Mouse (Mus musculus) limb, embryonic 15.5 days (tissue): Measurements from ENCODE around the gene Prom2. TPM values are rescaled to one million over a fixed set of nuclear protein-coding genes. Genes with fewer than 3 reads are reported as not detected.

ENCODE experiments used
- ATAC-seq: fragments of 200-750 bp; cut with Nextera tagmentation; 2 replicates; pipeline ENCODE4 v1.8.0; 2017; ENCODE audit warnings: low read depth, moderate TSS enrichment; ENCODE audit not compliant: insufficient number of reproducible peaks, low FRiP score, low TSS enrichment
- H3K27ac ChIP-seq: fragments of 300-500 bp; sonication (generic); 2 replicates; pipeline ENCODE4 v1.5.1; 2015; ENCODE audit warnings: moderate library complexity, mild to moderate bottlenecking, inconsistent platforms
- H3K27me3 ChIP-seq: fragments of 300-500 bp; sonication (generic); 2 replicates; pipeline ENCODE4 v1.6.1; 2015; ENCODE audit warnings: inconsistent platforms
- H3K36me3 ChIP-seq: fragments of 300-500 bp; sonication (generic); 2 replicates; pipeline ENCODE4 v1.6.1; 2015; ENCODE audit warnings: inconsistent platforms
- H3K4me1 ChIP-seq: fragments of 300-500 bp; sonication (generic); 2 replicates; pipeline ENCODE4 v1.6.1; 2015; ENCODE audit warnings: inconsistent platforms
- H3K4me2 ChIP-seq: fragments of 300-500 bp; sonication (generic); 2 replicates; pipeline ENCODE4 v1.6.1; 2015; ENCODE audit warnings: mild to moderate bottlenecking, inconsistent platforms
- H3K4me3 ChIP-seq: fragments of 300-500 bp; sonication (generic); 2 replicates; pipeline ENCODE4 v1.5.1; 2015; ENCODE audit warnings: mild to moderate bottlenecking, inconsistent platforms
- H3K9ac ChIP-seq: fragments of 300-500 bp; sonication (generic); 2 replicates; pipeline ENCODE4 v1.6.1; 2015; ENCODE audit warnings: inconsistent platforms
- H3K9me3 ChIP-seq: fragments of 300-500 bp; sonication (generic); 2 replicates; pipeline ENCODE4 v1.6.1; 2016; ENCODE audit warnings: inconsistent platforms
- WGBS: fragments of 180-500 bp; shearing (Covaris S2); methylation state at CpG from one replicate; pipeline ENCODE4 v1.1.7; 2015; 5-methylcytosine and 5-hydroxymethylcytosine counted together
- polyA plus RNA-seq: library from polyadenylated mRNA; unstranded; fragments of >200 nt; fragmentation: Nextera tagmentation; extraction: Ambion mirVana; gene quantifications from 2 replicates; pipeline ENCODE4 v1.2.1, GENCODE M21; 2015

Prom2 gene
- polyA plus RNA-seq, 1 experiment from 2014 or later: 13.2 TPM

DNA sequence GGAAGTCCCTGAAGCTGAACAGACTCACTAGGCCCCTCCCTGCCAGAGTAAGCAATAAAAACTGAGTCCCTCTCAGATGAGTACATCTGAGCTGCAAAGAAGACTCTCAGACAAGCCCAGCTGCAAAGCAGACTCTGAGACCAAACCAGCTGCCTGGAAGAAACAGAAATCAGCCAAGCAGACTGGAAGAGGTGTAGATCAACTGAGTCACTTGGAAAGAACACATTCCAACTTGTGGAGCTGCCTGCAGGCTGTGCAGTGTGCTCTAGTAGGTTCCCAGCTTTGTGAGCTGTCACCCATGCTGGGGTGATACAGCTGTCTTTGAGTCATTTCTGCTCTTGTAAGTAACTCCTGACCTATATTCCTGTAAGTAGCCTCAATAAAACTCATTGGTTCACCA is 8.4 kb upstream of the Prom2 start:
- Histone ChIP-seq H3K4me3 (no peak overlapping the region), H3K27me3 (no peaks in the 10 kb centered on the region; the same call in 1 of the 2 replicates), H3K9ac (no peak overlapping the region), H3K4me1 (no peaks in the 10 kb centered on the region), H3K4me2 (no peak overlapping the region), H3K9me3 (no peaks in the 10 kb centered on the region), H3K36me3 (no peaks in the 10 kb centered on the region), H3K27ac (no peak overlapping the region)
- ATAC-seq: no peak

DNA sequence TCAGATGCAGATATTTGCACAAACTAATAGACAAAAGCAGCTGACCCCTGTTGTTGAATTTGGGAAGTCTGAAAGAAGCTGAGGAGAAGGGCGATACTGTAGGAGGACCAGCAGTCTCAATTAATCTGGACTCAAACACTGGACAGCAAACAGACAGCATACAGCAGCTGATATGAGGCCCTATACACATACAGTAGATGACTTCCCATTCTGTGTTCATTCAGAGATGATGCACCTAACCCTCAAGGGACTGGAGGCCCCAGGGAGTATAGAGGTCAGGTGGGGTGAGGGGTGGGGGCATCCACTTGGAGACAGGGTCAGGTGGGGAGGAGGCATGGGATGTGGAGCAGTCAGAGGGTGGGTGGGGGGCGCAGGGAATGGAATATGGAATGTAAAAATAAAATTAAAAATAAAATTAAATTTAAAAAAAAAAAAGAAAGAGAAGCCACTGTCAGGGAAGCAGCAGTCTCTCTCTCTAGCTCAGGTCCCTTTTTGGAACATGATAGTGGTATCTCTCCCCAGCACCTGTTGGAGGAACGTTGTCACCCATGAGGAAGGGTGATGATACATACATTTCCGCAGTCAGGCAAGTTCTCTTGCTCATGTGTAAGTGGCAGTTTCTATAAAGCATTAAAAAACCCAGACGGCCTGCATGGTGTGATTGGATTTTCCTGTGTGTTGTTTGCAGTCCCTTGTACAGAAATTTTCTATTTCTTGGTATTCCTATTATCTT is 7.2 kb upstream of the Prom2 start:
- Histone ChIP-seq H3K27ac (no peak overlapping the region), H3K36me3 (no peaks in the 10 kb centered on the region), H3K4me2 (no peak overlapping the region), H3K9ac (no peak overlapping the region), H3K9me3 (no peaks in the 10 kb centered on the region), H3K27me3 (no peaks in the 10 kb centered on the region; the same call in 1 of the 2 replicates), H3K4me3 (no peak overlapping the region), H3K4me1 (no peaks in the 10 kb centered on the region)
- WGBS: 71% methylated on average over 5 of the region's 5 CpGs
- no peak for ATAC-seq

DNA sequence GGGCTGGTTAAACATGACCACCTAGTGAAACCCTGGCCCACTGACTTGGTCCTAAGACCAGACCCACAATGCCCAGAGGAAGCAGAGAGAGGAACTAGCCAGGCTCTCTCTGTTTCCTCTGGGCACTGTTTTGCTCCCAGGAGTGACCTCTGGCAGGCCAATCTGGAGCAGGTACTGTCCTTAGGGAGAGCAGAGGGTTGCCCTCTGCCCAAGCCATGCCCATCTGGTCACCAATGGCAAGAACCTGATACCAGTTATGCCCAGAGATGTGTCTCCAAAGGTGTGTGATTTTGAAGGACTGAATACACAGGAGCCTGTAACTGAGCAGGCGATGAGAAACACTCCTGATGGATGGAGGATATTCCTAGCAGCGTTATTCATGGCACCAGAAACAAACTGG is 430 bp upstream of the Prom2 start:
- Histone ChIP-seq H3K27ac (no peak overlapping the region), H3K4me1 (peaks cover 7% of the 10 kb centered on the region; the same call in 1 of the 2 replicates), H3K9me3 (no peaks in the 10 kb centered on the region), H3K4me2 (no peak overlapping the region), H3K9ac (no peak overlapping the region), H3K4me3 (no peak overlapping the region), H3K36me3 (no peaks in the 10 kb centered on the region), H3K27me3 (peaks cover 61% of the 10 kb centered on the region)
- whole genome bisulfite sequencing: 80% methylated on average over 2 of the region's 2 CpGs
- no peak for ATAC-seq

DNA sequence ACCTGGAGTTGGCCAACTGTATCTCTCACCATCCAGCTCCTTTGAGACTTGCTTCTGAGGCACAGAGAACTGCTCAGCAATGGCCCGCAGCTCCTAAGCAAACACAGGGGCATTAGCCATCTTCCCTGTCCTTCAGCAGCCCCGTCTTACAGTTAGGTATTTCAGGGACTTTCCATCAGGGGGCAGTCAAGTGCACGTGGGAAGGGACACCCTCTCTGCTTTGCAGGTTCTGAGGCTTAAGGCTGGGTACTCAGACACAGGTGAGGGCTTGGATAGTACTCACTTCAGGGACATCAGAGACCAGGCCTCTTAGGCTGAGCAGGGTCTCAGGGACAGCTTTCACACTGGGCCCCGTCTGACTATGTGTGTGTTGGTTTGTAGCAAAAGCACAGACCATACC is 1.8 kb downstream of the Prom2 start:
- ATAC-seq: no peak
- Histone ChIP-seq H3K9ac (no peak overlapping the region), H3K36me3 (no peaks in the 10 kb centered on the region), H3K27me3 (peaks cover 61% of the 10 kb centered on the region), H3K4me3 (no peak overlapping the region), H3K4me1 (peaks cover 7% of the 10 kb centered on the region; the same call in 1 of the 2 replicates), H3K4me2 (no peak overlapping the region), H3K9me3 (no peaks in the 10 kb centered on the region), H3K27ac (no peak overlapping the region)
- WGBS: 28% methylated on average over 4 of the region's 4 CpGs

DNA sequence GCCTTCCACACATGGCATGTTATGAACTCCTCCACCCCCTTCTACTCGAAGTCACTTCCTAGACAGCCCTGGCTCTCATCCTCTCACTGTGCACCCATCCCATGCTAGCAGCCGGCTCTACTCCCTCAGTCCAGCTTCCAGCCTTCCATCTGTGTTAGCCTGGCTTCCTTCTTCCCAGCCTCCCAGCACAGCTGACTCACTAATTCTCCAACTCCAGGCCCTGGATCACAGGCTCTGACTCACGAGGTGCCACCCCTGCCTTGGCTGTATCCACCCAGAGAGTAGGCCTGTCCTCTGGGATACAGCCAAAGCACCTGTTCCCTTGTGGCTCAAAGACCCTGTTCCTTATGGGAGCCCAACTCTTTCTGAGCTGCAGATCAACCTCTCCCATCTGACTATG is 3.7 kb downstream of the Prom2 start:
- H3K9ac ChIP-seq: no peak overlapping the region
- ATAC-seq: no peak
- H3K27ac ChIP-seq: no peak overlapping the region
- H3K4me3 ChIP-seq: no peak overlapping the region
- H3K36me3 ChIP-seq: no peaks in the 10 kb centered on the region
- H3K27me3 ChIP-seq: peaks cover 52% of the 10 kb centered on the region
- no peak overlapping the region for H3K4me2 ChIP-seq
- H3K9me3 ChIP-seq: no peaks in the 10 kb centered on the region
- WGBS: 67% methylated on average over 3 of the region's 3 CpGs
- peaks cover 7% of the 10 kb centered on the region; the same call in 1 of the 2 replicates for H3K4me1 ChIP-seq

GRCm38 (mm10) chr2:127535363-127535762 is 5.9 kb downstream of the Prom2 start:
- Histone ChIP-seq H3K4me1 (no peaks in the 10 kb centered on the region), H3K27ac (no peak overlapping the region), H3K9ac (no peak overlapping the region), H3K27me3 (peaks cover 30% of the 10 kb centered on the region), H3K4me2 (no peak overlapping the region), H3K4me3 (no peak overlapping the region), H3K36me3 (no peaks in the 10 kb centered on the region), H3K9me3 (no peaks in the 10 kb centered on the region)
- 73% methylated on average over 9 of the region's 9 CpGs for WGBS
- no peak for ATAC-seq

DNA sequence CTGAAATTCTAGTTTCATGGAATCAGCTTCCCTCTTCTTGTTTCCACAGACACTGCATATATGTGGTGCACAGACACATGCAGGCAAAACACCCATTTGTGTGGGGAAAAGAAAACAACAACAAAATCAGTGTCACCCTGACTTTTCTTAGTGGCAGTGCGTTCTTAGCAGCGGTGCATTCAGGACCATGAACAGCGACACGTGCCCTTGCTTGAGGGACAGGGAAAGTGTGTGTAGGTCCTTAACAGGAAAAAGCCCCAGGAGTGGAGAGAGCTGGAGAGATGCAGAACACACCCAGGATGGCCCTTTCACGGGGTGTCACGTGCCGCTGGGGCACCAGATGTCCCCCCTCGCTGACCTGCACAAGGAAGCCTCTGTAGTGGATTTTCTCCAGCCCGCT is 8.9 kb downstream of the Prom2 start:
- no peak for ATAC-seq
- 9% methylated on average over 9 of the region's 9 CpGs for WGBS
- H3K27me3 ChIP-seq: peaks cover 3% of the 10 kb centered on the region; the same call in 1 of the 2 replicates
- no peaks in the 10 kb centered on the region for H3K36me3 ChIP-seq
- no peak overlapping the region for H3K4me3 ChIP-seq
- no peaks in the 10 kb centered on the region for H3K4me1 ChIP-seq
- no peak overlapping the region for H3K27ac ChIP-seq
- H3K9me3 ChIP-seq: no peaks in the 10 kb centered on the region
- H3K9ac ChIP-seq: no peak overlapping the region
- H3K4me2 ChIP-seq: no peak overlapping the region

- Histone ChIP-seq H3K27ac (no peak overlapping the region), H3K4me3 (no peak overlapping the region), H3K4me1 (no peaks in the 10 kb centered on the region), H3K27me3 (no peaks in the 10 kb centered on the region; the same call in 1 of the 2 replicates), H3K9ac (no peak overlapping the region), H3K36me3 (no peaks in the 10 kb centered on the region), H3K4me2 (no peak overlapping the region), H3K9me3 (no peaks in the 10 kb centered on the region)
- ATAC-seq: no peak
- 85% methylated on average over 2 of the region's 2 CpGs for WGBS
Measured at GRCm38 (mm10) chr2:127531592-127531991, 9.7 kb downstream of the Prom2 start.

DNA sequence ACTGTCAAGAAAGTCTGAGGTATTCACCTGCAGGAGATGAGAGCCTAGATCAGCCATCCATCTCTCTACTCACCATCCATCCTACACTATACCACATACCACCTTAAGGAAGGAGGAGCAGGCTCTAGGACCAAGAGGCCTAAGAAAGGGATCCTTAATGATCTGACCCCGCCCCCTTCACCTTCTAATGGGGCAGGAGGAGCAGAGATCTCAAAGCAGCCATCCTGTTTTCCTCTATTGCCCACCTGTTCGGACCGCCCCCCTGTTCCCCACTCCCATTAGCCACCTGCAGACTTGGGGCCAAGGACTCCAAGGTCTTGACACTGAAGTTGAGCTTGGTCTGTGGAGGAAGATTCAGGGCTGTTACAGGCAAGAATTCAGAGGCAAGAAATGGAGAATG is 10.8 kb downstream of the Prom2 start:
- Histone ChIP-seq H3K4me1 (no peaks in the 10 kb centered on the region), H3K4me3 (no peak overlapping the region), H3K4me2 (no peak overlapping the region), H3K27me3 (no peaks in the 10 kb centered on the region; the same call in 1 of the 2 replicates), H3K27ac (no peak overlapping the region), H3K36me3 (no peaks in the 10 kb centered on the region), H3K9me3 (no peaks in the 10 kb centered on the region), H3K9ac (no peak overlapping the region)
- no peak for ATAC-seq
- 69% methylated on average over 3 of the region's 3 CpGs for WGBS

DNA sequence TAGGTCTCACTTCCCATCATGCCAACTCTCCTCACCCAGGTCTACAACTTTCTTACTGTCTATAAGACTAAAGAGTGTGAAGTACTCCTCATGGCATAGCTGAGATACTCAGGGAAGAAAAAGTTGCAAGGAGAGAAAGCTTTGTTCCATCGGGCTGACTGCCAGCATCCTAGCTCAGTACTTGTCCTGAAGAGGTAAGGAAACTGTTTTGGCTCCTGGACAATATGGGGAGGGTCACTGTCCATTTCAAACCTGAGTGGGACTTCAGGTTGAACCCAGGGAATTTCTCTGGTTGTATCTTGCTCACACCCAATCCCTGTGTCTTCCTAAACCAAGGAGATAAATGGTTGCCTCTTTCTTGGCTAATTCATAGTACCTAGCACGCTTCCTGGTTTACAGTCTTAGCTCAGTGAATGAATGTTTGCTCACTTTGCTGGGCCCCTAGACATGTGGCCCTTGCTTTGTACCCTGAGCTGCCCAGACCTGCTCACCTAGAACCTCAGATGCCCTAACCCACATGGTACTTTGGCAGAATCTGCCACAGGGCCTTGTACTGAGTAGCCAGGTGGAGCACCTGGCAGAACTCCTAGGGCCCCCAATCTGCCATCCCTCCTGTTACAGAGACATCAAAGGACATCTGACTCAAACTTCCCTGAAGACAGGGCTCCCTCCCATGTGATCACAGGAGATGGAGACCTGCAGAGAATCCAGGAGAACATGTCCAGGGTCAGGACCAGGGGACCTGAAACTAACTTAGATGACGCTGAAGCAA is 16.1 kb downstream of the Prom2 start:
- no peaks in the 10 kb centered on the region for H3K9me3 ChIP-seq
- no peak overlapping the region for H3K9ac ChIP-seq
- no peak overlapping the region for H3K4me2 ChIP-seq
- ATAC-seq: no peak
- no peak overlapping the region for H3K4me3 ChIP-seq
- peaks cover 22% of the 10 kb centered on the region for H3K4me1 ChIP-seq
- 82% methylated on average over 3 of the region's 3 CpGs for WGBS
- H3K27me3 ChIP-seq: no peaks in the 10 kb centered on the region
- H3K27ac ChIP-seq: no peak overlapping the region
- no peaks in the 10 kb centered on the region for H3K36me3 ChIP-seq

- no peaks in the 10 kb centered on the region for H3K36me3 ChIP-seq
- no peak overlapping the region for H3K27ac ChIP-seq
- no peak overlapping the region for H3K4me2 ChIP-seq
- peaks cover 22% of the 10 kb centered on the region for H3K4me1 ChIP-seq
- no peaks in the 10 kb centered on the region for H3K27me3 ChIP-seq
- no peaks in the 10 kb centered on the region for H3K9me3 ChIP-seq
- no peak overlapping the region for H3K9ac ChIP-seq
- 55% methylated on average over 7 of the region's 7 CpGs for WGBS
- H3K4me3 ChIP-seq: no peak overlapping the region
- no peak for ATAC-seq
Measured at GRCm38 (mm10) chr2:127523950-127524729, 17.1 kb downstream of the Prom2 start.

DNA sequence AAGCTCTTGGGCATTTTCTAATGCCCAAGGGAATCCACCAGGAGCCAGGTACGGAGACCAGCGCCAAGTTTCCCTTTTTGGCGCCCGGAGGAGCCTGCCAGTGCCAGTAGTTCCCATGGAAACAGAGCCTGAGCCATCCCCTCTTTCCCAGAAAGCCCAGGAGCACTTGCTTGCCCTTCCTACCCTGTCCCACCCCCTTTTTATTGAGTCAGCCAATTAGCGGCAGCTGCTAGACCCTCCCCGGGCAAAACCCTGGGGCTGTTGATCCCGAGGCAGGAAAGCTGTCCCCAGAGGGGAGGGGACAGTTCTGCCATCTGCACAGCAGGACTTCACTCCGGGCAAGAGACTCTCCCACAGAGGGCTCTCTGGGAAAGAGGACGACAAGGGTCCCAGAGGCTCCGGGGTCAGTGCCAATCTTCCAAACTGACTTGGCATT is 19.2 kb downstream of the Prom2 start, which contains the start of gene Kcnip3:
Kcnip3 (minus strand) TSS at position 89 of the 436 bp plus-strand sequence.
- Histone ChIP-seq H3K4me2 (peak within 1 kb of the TSS; percentile 46), H3K4me3 (peak within 1 kb of the TSS; percentile 23), H3K27ac (0 out of 2 replicates have a peak within 1 kb of the TSS, but pooled peaks have one; percentile 27), H3K9me3 (no peaks in the 10 kb centered on the region), H3K36me3 (no peaks in the 10 kb centered on the region), H3K27me3 (no peaks in the 10 kb centered on the region), H3K9ac (no peak within 1 kb of the TSS), H3K4me1 (peaks cover 22% of the 10 kb centered on the region)
- 7% methylated on average over 10 of the region's 10 CpGs for WGBS
- no peak for ATAC-seq
